Mouse (Mus musculus) liver, postnatal 0 days (tissue): ENCODE results near the gene Fut7. TPM values are rescaled to one million over a fixed set of nuclear protein-coding genes. Genes with fewer than 3 reads are reported as not detected.

ENCODE experiments used
- ATAC-seq: fragments of 200-750 bp; cut with Nextera tagmentation; 2 replicates; pipeline ENCODE4 v1.8.0; 2017; ENCODE audit warnings: mild to moderate bottlenecking, moderate library complexity
- DNase-seq: peaks from one replicate; pipeline ENCODE4 v3.0.0-alpha.2; 2016
- H3K27ac ChIP-seq: fragments of 300-500 bp; sonication (generic); 2 replicates; pipeline ENCODE4 v1.5.1; 2014; ENCODE audit warnings: antibody characterized with exemption, moderate library complexity, mild to moderate bottlenecking, low read depth
- H3K27me3 ChIP-seq: fragments of 300-500 bp; sonication (generic); 2 replicates; pipeline ENCODE4 v1.6.1; 2014; ENCODE audit warnings: low read length, control low read depth, mixed read lengths; ENCODE audit not compliant: insufficient read depth
- H3K36me3 ChIP-seq: fragments of 300-500 bp; sonication (generic); replicated peaks from 2 replicates; pipeline ENCODE4 v1.6.1; 2014; ENCODE audit warnings: mild to moderate bottlenecking, control low read depth, low read length, moderate library complexity, mixed read lengths; ENCODE audit not compliant: insufficient read depth
- H3K4me1 ChIP-seq: fragments of 300-500 bp; sonication (generic); 2 replicates; pipeline ENCODE4 v1.6.1; 2014; ENCODE audit warnings: antibody characterized with exemption, mild to moderate bottlenecking, control low read depth; ENCODE audit not compliant: insufficient read depth
- H3K4me2 ChIP-seq: fragments of 300-500 bp; sonication (generic); 2 replicates; pipeline ENCODE4 v1.6.1; 2014; ENCODE audit warnings: low read depth, mild to moderate bottlenecking, low read length, moderate library complexity, mixed read lengths
- H3K4me3 ChIP-seq: fragments of 300-500 bp; sonication (generic); 2 replicates; pipeline ENCODE4 v1.5.1; 2014; ENCODE audit warnings: low read depth, low read length
- H3K9ac ChIP-seq: fragments of 300-500 bp; sonication (generic); replicated peaks from 2 replicates; pipeline ENCODE4 v1.6.1; 2014; ENCODE audit warnings: mild to moderate bottlenecking, moderate library complexity
- H3K9me3 ChIP-seq: fragments of 300-500 bp; sonication (generic); 2 replicates; pipeline ENCODE4 v1.6.1; 2016; ENCODE audit warnings: mild to moderate bottlenecking, control low read depth, low read length, mixed read lengths
- CTCF ChIP-seq: sonication (generic); IDR thresholded peaks from 2 replicates; pipeline ENCODE4 v1.5.1; 2016; ENCODE audit warnings: antibody characterized with exemption, low read depth
- EP300 ChIP-seq: IDR thresholded peaks from 2 replicates; pipeline ENCODE4 v1.6.1; 2016; ENCODE audit warnings: antibody characterized with exemption, low read depth, mild to moderate bottlenecking
- WGBS: fragments of 180-500 bp; shearing (Covaris S2); extraction: QIAGEN DNeasy Blood & Tissue Kit; methylation state at CpG from one replicate; pipeline ENCODE4 v1.1.7; 2014; ENCODE audit not compliant: insufficient replicate concordance; 5-methylcytosine and 5-hydroxymethylcytosine counted together
- polyA plus RNA-seq: library from polyadenylated mRNA; unstranded; fragments of >200 nt; fragmentation: Nextera tagmentation; extraction: Ambion mirVana; gene quantifications from 2 replicates; pipeline ENCODE4 v1.2.1, GENCODE M21; 2015

Fut7 gene
- polyA plus RNA-seq, 1 experiment from 2014 or later, result 0.78 TPM

- peak; percentile 20; the same call in 1 of the 2 replicates for TF ChIP-seq CTCF
- TF ChIP-seq EP300, result no peak
- Histone ChIP-seq H3K9me3 (no peaks in the 10 kb centered on the region), H3K9ac (peak within 1 kb of the TSS; percentile 54), H3K4me3 (peak within 1 kb of the TSS; percentile 47), H3K4me2 (peak within 1 kb of the TSS; percentile 84), H3K27ac (no peak within 1 kb of the TSS; the same call in 1 of the 2 replicates), H3K36me3 (no peaks in the 10 kb centered on the region), H3K4me1 (peaks cover 16% of the 10 kb centered on the region), H3K27me3 (peaks cover 57% of the 10 kb centered on the region)
- WGBS, result 3% methylated on average over 57 of the region's 57 CpGs
- ATAC-seq, result peak; percentile 85
- peak; percentile 56 for DNase-seq
These were observed 27.1 kb upstream of the Fut7 start, which contains the start of gene Entpd2 for GRCm38 (mm10) chr2:25395721-25396596. Entpd2 (plus strand) TSS chr2:25395874.

DNA sequence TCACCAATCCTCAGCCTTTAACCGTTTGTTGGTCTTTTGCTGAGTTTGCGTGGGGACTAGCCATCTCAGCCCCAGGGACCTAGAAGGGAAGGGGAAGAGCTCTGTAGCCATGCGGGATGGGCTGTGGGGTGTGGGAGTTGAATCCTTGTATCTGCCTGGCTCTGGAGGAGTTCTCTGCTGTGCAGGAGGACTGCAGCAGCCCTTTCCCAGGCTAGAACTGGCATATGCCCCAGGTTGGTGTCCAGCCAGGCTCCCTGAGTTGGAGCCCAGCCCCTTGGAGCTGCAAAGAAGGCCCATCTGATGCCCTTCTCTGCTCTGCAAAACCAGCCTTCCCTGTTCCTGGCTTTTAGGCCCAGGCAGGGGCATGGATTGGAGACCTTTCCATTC is 26.5 kb upstream of the Fut7 start:
- no peak for DNase-seq
- 29% methylated on average over 3 of the region's 3 CpGs for WGBS
- peaks cover 16% of the 10 kb centered on the region for H3K4me1 ChIP-seq
- no peaks in the 10 kb centered on the region for H3K36me3 ChIP-seq
- peak overlapping the region; percentile 84 for H3K4me2 ChIP-seq
- ATAC-seq, result no peak
- H3K27ac ChIP-seq, result no peak overlapping the region
- 0 out of 2 replicates have a peak overlapping the region, but pooled peaks have one; percentile 54 for H3K9ac ChIP-seq
- H3K27me3 ChIP-seq, result peaks cover 61% of the 10 kb centered on the region
- peak overlapping the region; percentile 47; the same call in 1 of the 2 replicates for H3K4me3 ChIP-seq
- no peaks in the 10 kb centered on the region for H3K9me3 ChIP-seq
- TF ChIP-seq CTCF, result no peak
- TF ChIP-seq EP300, result no peak

- Histone ChIP-seq H3K27me3 (peaks cover 65% of the 10 kb centered on the region), H3K4me1 (peaks cover 16% of the 10 kb centered on the region), H3K27ac (no peak overlapping the region), H3K9ac (no peak overlapping the region), H3K4me3 (no peak overlapping the region), H3K9me3 (no peaks in the 10 kb centered on the region), H3K4me2 (no peak overlapping the region), H3K36me3 (no peaks in the 10 kb centered on the region)
- WGBS, result 45% methylated on average over 1 of the region's 1 CpGs
- ATAC-seq (no peak), DNase-seq (no peak)
- TF ChIP-seq EP300 (no peak), CTCF (no peak)
These were observed 26.1 kb upstream of the Fut7 start for GRCm38 (mm10) chr2:25397010-25397409.

GRCm38 (mm10) chr2:25398065-25398464 is 25.0 kb upstream of the Fut7 start:
- H3K27ac ChIP-seq, result no peak overlapping the region
- no peak overlapping the region for H3K4me3 ChIP-seq
- no peaks in the 10 kb centered on the region for H3K9me3 ChIP-seq
- H3K27me3 ChIP-seq, result peaks cover 75% of the 10 kb centered on the region
- peaks cover 20% of the 10 kb centered on the region for H3K4me1 ChIP-seq
- no peak overlapping the region for H3K9ac ChIP-seq
- no peak for ATAC-seq
- H3K36me3 ChIP-seq, result no peaks in the 10 kb centered on the region
- no peak for DNase-seq
- TF ChIP-seq EP300 (no peak), CTCF (no peak)
- WGBS, result 85% methylated on average over 7 of the region's 7 CpGs
- H3K4me2 ChIP-seq, result no peak overlapping the region

DNA sequence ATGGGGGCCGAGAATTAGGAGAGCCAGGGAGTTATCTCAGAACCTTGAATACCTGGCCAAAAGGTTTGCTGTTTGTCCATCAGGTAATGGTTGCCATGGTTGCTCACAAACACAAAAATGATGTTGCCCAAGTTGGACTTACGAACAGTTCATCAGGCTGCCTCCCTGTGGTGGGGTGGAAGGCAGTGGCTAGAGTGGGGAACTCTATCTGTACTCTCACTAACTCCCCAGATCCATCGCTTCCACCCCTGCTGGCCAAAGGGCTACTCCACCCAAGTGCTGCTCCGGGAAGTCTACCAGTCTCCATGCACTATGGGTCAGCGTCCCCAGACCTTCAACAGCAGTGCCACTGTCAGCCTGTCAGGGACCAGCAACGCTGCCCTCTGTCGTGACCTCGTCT is 24.0 kb upstream of the Fut7 start, which contains the start of gene Npdc1:
TSS of gene Npdc1 (plus strand) at position 301 of the 400 bp plus-strand sequence.
- TF ChIP-seq CTCF, result no peak
- TF ChIP-seq EP300, result no peak
- WGBS, result 53% methylated on average over 8 of the region's 8 CpGs
- no peak for ATAC-seq

GRCm38 (mm10) chr2:25400291-25400690 is 22.8 kb upstream of the Fut7 start:
- Histone ChIP-seq H3K4me1 (peaks cover 20% of the 10 kb centered on the region), H3K36me3 (no peaks in the 10 kb centered on the region), H3K27ac (no peak overlapping the region), H3K4me3 (no peak overlapping the region), H3K27me3 (peaks cover 80% of the 10 kb centered on the region), H3K9ac (no peak overlapping the region), H3K9me3 (no peaks in the 10 kb centered on the region), H3K4me2 (no peak overlapping the region)
- no peak for ATAC-seq
- DNase-seq, result no peak
- TF ChIP-seq EP300 (no peak), CTCF (no peak)
- 19% methylated on average over 16 of the region's 16 CpGs for WGBS

More for the DNA sequence above, 24.0 kb upstream of the Fut7 start, which contains the start of gene Npdc1:
- Histone ChIP-seq H3K36me3 (no peaks in the 10 kb centered on the region), H3K9me3 (no peaks in the 10 kb centered on the region), H3K4me1 (peaks cover 23% of the 10 kb centered on the region), H3K9ac (no peak within 1 kb of the TSS), H3K4me3 (no peak within 1 kb of the TSS), H3K27me3 (peaks cover 84% of the 10 kb centered on the region), H3K27ac (no peak within 1 kb of the TSS), H3K4me2 (no peak within 1 kb of the TSS)
- DNase-seq, result no peak
